Mouse (Mus musculus): ENCODE data around the gene Snrk. TPM values are rescaled to one million over a fixed set of nuclear protein-coding genes. Genes with fewer than 3 reads are reported as not detected.

Gene Snrk
- polyA plus RNA-seq, 1 experiment from 2014 or later, result 42.4 TPM

DNA sequence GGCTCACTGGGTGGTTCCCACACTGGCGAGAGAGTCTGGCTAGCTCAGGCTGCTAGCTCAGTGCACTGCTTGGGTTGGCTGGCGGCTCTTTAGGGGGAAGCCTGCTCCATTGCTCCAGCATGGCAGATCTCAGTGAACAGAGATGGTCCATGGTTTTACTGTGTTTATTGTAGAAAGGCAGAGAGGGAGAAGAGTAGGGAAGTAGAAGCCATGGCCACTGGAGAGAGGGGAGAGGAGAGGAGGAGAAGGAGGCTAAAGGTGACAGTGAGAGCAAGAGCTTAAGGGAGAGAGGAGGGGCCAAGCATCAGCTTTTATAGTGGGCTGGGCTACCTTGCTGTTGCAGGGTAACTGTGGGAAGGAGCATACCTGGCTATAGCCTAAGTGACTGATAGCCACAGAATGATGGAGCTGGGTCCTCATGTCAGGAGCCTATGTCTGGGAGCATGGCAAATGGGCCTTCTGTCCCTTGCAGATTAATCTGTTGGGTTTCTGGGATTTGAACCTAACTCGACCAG is 10.3 kb downstream of the Snrk start:
- 55% methylated on average over 3 of the region's 3 CpGs for WGBS
- Histone ChIP-seq H3K4me3 (ENCODE audit: low read depth, low read length) (no peak overlapping the region), H3K9me3 (ENCODE audit: control insufficient read depth, low read length) (no peaks in the 10 kb centered on the region), H3K27ac (ENCODE audit: low read depth, low read length) (no peak overlapping the region), H3K36me3 (ENCODE audit: control insufficient read depth, insufficient read depth, low read length) (no peaks in the 10 kb centered on the region), H3K4me1 (replicated peaks; ENCODE audit: control insufficient read depth, insufficient read depth, low read length) (no peaks in the 10 kb centered on the region), H3K9ac (ENCODE audit: low read length) (no peak overlapping the region), H3K4me2 (ENCODE audit: low read depth, low read length, severe bottlenecking) (no peak overlapping the region), H3K27me3 (ENCODE audit: control insufficient read depth, insufficient read depth, low read length) (no peaks in the 10 kb centered on the region)
- ATAC-seq (replicated peaks; ENCODE audit: low FRiP score), result no peak
- DNase-seq (ENCODE audit: low spot score), result no peak

DNA sequence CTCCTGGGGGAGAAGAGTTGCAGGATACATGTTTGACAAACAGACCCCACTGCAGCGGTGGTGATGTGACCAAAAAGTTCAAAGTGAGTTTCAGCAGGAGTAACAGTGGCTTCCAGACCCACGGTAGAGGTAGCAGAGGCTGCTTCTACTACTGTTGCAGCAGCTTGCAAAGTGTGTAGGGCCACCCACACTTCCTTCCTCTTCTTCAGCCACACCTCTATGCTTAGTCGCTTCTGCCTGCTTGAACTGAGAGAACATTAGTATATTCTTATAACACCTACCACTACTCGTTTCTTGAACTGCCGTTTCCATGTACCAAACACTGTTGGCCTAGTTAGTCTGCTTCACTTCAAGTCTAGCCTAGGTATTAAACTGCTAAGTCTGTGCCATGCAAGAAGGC is 11.6 kb downstream of the Snrk start:
- 89% methylated on average over 5 of the region's 5 CpGs for WGBS
- Histone ChIP-seq H3K4me1 (replicated peaks; ENCODE audit: control insufficient read depth, insufficient read depth, low read length) (no peaks in the 10 kb centered on the region), H3K9ac (ENCODE audit: low read length) (no peak overlapping the region), H3K4me2 (ENCODE audit: low read depth, low read length, severe bottlenecking) (no peak overlapping the region), H3K27ac (ENCODE audit: low read depth, low read length) (no peak overlapping the region), H3K27me3 (ENCODE audit: control insufficient read depth, insufficient read depth, low read length) (no peaks in the 10 kb centered on the region), H3K36me3 (ENCODE audit: control insufficient read depth, insufficient read depth, low read length) (no peaks in the 10 kb centered on the region), H3K9me3 (ENCODE audit: control insufficient read depth, low read length) (no peaks in the 10 kb centered on the region), H3K4me3 (ENCODE audit: low read depth, low read length) (no peak overlapping the region)
- DNase-seq (ENCODE audit: low spot score) (no peak), ATAC-seq (replicated peaks; ENCODE audit: low FRiP score) (no peak)

DNA sequence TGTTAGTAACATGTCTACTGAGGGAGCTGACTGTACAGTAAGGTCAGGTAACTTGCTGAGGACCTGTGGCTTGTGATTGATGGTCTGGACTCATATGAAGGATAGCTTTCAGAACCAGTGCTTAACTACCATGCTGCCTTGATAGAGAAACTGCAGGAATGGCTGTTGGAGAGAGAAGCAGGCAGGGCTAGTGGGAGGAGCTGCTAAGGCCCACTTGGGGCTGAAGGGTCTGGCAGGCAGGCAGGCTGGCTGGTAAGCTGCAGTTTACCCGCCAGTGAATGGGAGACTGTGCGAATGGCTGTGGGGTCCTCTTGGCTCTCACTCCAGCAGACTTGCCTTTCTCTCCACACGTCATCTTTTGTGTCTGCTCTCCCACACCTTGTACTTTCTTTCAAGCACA is 13.6 kb downstream of the Snrk start:
- no peaks in the 10 kb centered on the region for H3K9me3 ChIP-seq (ENCODE audit: control insufficient read depth, low read length)
- 57% methylated on average over 3 of the region's 3 CpGs for WGBS

DNA sequence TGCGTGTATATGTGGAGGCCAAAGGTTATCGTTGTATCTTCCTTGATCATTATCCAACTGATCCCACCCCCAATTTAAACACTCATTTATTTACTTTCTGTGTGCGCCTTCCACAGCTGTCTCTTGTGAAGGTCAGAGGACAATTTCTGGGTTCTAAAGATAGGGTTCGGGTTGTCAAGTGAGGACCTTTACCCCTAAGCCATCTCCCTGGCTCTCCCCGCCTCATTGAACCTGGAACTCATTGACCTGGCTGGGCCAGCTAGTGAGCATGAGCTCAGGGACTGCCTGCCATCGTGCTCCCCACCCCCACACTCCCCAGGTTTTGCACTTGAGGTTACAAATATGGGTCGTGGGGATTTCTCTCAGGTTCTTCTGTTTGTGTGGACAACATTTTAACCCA is 15.1 kb downstream of the Snrk start:
- H3K9me3 ChIP-seq (ENCODE audit: control insufficient read depth, low read length), result no peaks in the 10 kb centered on the region
- no peaks in the 10 kb centered on the region for H3K4me1 ChIP-seq (replicated peaks; ENCODE audit: control insufficient read depth, insufficient read depth, low read length)
- no peak overlapping the region for H3K9ac ChIP-seq (ENCODE audit: low read length)
- no peaks in the 10 kb centered on the region; the same call in 1 of the 2 replicates for H3K36me3 ChIP-seq (ENCODE audit: control insufficient read depth, insufficient read depth, low read length)
- DNase-seq (ENCODE audit: low spot score) (no peak), ATAC-seq (replicated peaks; ENCODE audit: low FRiP score) (no peak)
- H3K27ac ChIP-seq (ENCODE audit: low read depth, low read length), result no peak overlapping the region
- no peak overlapping the region for H3K4me2 ChIP-seq (ENCODE audit: low read depth, low read length, severe bottlenecking)
- H3K27me3 ChIP-seq (ENCODE audit: control insufficient read depth, insufficient read depth, low read length), result no peaks in the 10 kb centered on the region
- H3K4me3 ChIP-seq (ENCODE audit: low read depth, low read length), result no peak overlapping the region
- 86% methylated on average over 7 of the region's 7 CpGs for WGBS

More for the DNA sequence above, 13.6 kb downstream of the Snrk start:
- Histone ChIP-seq H3K4me2 (ENCODE audit: low read depth, low read length, severe bottlenecking) (no peak overlapping the region), H3K27ac (ENCODE audit: low read depth, low read length) (no peak overlapping the region), H3K4me3 (ENCODE audit: low read depth, low read length) (no peak overlapping the region), H3K9ac (ENCODE audit: low read length) (no peak overlapping the region), H3K36me3 (ENCODE audit: control insufficient read depth, insufficient read depth, low read length) (no peaks in the 10 kb centered on the region; the same call in 1 of the 2 replicates), H3K27me3 (ENCODE audit: control insufficient read depth, insufficient read depth, low read length) (no peaks in the 10 kb centered on the region), H3K4me1 (replicated peaks; ENCODE audit: control insufficient read depth, insufficient read depth, low read length) (no peaks in the 10 kb centered on the region)
- ATAC-seq (replicated peaks; ENCODE audit: low FRiP score), result no peak
- no peak for DNase-seq (ENCODE audit: low spot score)

DNA sequence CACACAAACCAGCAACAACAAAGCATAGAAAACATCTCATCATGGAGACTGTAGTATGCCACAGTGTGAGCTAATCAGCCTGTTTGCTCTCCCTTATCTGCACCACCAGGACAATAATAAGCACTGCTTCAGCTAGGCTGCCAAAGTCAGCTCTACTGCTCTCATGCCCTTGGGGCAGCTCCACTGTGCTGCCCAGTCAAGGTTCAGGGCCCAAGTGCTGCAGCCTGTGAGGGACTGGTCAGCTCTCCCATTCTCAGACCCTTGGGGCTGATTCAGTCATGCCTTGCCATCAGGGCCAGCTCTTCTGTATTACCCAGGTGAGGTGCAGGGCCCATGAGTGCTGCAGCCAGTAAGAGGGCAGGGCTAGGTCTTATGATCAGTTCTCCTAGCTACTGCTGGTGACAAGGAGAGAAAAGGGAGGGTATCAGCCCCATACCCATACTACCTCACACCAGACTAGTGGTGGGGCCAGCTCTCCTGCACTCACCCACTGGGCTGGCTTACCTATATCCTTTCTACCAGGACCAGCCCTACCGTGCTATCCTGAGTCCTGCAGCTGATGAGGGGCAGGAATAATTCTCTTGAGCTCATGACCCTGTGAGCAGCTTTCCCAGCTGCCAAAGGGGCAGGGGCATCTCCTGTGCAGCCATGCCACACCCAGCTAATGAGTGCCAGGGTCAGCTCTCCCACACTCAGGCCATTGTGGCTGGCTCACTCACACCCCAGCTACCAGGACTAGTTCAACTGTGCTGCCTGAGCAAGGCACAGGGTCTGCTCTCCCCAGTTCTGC is 18.2 kb downstream of the Snrk start:
- peaks cover 3% of the 10 kb centered on the region; the same call in 1 of the 2 replicates for H3K36me3 ChIP-seq (ENCODE audit: control insufficient read depth, insufficient read depth, low read length)
- H3K9ac ChIP-seq (ENCODE audit: low read length), result no peak overlapping the region
- H3K27ac ChIP-seq (ENCODE audit: low read depth, low read length), result no peak overlapping the region
- WGBS, result 87% methylated on average over 1 of the region's 1 CpGs
- H3K4me2 ChIP-seq (ENCODE audit: low read depth, low read length, severe bottlenecking), result no peak overlapping the region
- H3K4me1 ChIP-seq (replicated peaks; ENCODE audit: control insufficient read depth, insufficient read depth, low read length), result no peaks in the 10 kb centered on the region
- H3K27me3 ChIP-seq (ENCODE audit: control insufficient read depth, insufficient read depth, low read length), result no peaks in the 10 kb centered on the region
- no peak for ATAC-seq (replicated peaks; ENCODE audit: low FRiP score)
- no peaks in the 10 kb centered on the region for H3K9me3 ChIP-seq (ENCODE audit: control insufficient read depth, low read length)
- no peak overlapping the region for H3K4me3 ChIP-seq (ENCODE audit: low read depth, low read length)
- no peak for DNase-seq (ENCODE audit: low spot score)

DNA sequence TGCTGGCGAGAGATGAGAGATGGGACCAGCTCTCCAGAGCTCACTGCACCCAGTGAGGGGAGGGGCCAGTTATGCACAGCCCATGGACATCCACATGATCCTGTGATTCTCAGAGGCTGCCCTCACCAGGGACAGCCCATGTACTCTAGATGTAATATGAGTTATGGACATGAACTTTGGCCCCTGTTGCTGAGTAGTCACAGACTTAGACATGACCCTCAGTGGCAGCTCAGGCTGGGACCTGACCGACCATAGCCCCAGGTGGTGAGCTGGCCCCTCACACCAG is 18.8 kb downstream of the Snrk start:
- no peak overlapping the region for H3K4me2 ChIP-seq (ENCODE audit: low read depth, low read length, severe bottlenecking)
- no peaks in the 10 kb centered on the region for H3K9me3 ChIP-seq (ENCODE audit: control insufficient read depth, low read length)
- peaks cover 3% of the 10 kb centered on the region; the same call in 1 of the 2 replicates for H3K36me3 ChIP-seq (ENCODE audit: control insufficient read depth, insufficient read depth, low read length)
- no peak overlapping the region for H3K9ac ChIP-seq (ENCODE audit: low read length)
- ATAC-seq (replicated peaks; ENCODE audit: low FRiP score), result no peak
- WGBS, result 88% methylated on average over 2 of the region's 2 CpGs
- DNase-seq (ENCODE audit: low spot score), result no peak
- H3K27me3 ChIP-seq (ENCODE audit: control insufficient read depth, insufficient read depth, low read length), result no peaks in the 10 kb centered on the region
- no peak overlapping the region for H3K4me3 ChIP-seq (ENCODE audit: low read depth, low read length)
- no peak overlapping the region for H3K27ac ChIP-seq (ENCODE audit: low read depth, low read length)
- H3K4me1 ChIP-seq (replicated peaks; ENCODE audit: control insufficient read depth, insufficient read depth, low read length), result no peaks in the 10 kb centered on the region

DNA sequence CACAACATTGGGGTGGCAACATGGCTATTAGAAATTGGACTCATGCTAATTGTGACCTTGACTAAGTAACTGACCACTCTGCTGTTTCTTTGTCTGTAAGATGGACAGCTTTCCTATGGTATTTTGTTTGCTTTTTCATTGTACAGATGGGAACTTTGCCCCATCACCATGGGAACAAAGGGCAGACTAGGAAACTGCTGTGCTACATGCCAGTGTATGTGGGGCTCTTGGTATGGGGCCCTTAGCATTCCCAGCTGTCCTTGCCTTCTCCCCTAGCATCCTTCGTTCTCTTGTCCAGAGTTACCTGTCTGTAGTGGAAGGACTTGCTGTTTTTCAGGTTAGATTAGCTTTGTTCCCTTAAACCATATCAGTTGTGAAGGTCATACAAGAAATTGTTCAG is 20.9 kb downstream of the Snrk start:
- DNase-seq (ENCODE audit: low spot score), result no peak
- WGBS, result 95% methylated on average over 1 of the region's 1 CpGs
- Histone ChIP-seq H3K27ac (ENCODE audit: low read depth, low read length) (no peak overlapping the region), H3K36me3 (ENCODE audit: control insufficient read depth, insufficient read depth, low read length) (peaks cover 3% of the 10 kb centered on the region; the same call in 1 of the 2 replicates), H3K4me3 (ENCODE audit: low read depth, low read length) (no peak overlapping the region), H3K4me1 (replicated peaks; ENCODE audit: control insufficient read depth, insufficient read depth, low read length) (no peaks in the 10 kb centered on the region), H3K9ac (ENCODE audit: low read length) (no peak overlapping the region), H3K9me3 (ENCODE audit: control insufficient read depth, low read length) (no peaks in the 10 kb centered on the region), H3K4me2 (ENCODE audit: low read depth, low read length, severe bottlenecking) (no peak overlapping the region), H3K27me3 (ENCODE audit: control insufficient read depth, insufficient read depth, low read length) (no peaks in the 10 kb centered on the region)
- ATAC-seq (replicated peaks; ENCODE audit: low FRiP score), result no peak

DNA sequence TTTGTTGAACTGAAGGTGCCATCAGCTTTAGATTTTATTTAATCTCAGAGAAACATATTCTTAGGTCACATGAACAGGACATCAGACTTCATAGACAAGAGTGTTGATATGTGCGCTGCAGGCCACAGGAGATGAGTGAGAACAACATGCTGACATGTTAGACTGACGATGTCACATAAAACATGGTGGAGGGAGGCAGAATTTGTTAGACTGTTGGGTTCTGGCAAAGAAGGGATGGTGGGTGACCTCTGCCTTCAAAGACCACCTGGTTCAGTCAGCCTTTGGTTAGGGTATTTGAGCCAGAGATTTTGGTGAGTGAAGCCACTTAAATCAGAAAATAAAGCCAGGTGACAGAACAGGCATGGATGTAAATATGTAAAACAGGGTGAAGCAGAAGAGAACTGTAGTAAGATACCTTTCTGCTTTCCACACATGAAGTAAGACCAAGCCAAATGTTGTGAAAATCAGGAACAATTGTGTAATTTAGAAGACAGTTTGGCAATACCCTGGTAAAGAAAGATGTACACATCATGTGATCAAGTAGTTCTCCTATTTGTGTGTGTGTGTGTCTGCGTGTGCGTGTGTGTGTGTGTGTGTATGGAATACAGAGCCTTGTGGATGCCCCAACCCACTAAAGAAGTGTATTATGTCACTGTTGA is 21.4 kb downstream of the Snrk start:
- ATAC-seq (replicated peaks; ENCODE audit: low FRiP score) (no peak), DNase-seq (ENCODE audit: low spot score) (no peak)
- Histone ChIP-seq H3K9me3 (ENCODE audit: control insufficient read depth, low read length) (no peaks in the 10 kb centered on the region), H3K4me2 (ENCODE audit: low read depth, low read length, severe bottlenecking) (no peak overlapping the region), H3K4me1 (replicated peaks; ENCODE audit: control insufficient read depth, insufficient read depth, low read length) (no peaks in the 10 kb centered on the region), H3K27me3 (ENCODE audit: control insufficient read depth, insufficient read depth, low read length) (no peaks in the 10 kb centered on the region), H3K27ac (ENCODE audit: low read depth, low read length) (no peak overlapping the region), H3K36me3 (ENCODE audit: control insufficient read depth, insufficient read depth, low read length) (peaks cover 3% of the 10 kb centered on the region; the same call in 1 of the 2 replicates), H3K9ac (ENCODE audit: low read length) (no peak overlapping the region), H3K4me3 (ENCODE audit: low read depth, low read length) (no peak overlapping the region)
- WGBS, result 96% methylated on average over 4 of the region's 4 CpGs

Data from forebrain, embryonic 11.5 days (tissue).